Mouse (Mus musculus): Measurements from ENCODE around the gene Chst1.

Gene Chst1

DNA sequence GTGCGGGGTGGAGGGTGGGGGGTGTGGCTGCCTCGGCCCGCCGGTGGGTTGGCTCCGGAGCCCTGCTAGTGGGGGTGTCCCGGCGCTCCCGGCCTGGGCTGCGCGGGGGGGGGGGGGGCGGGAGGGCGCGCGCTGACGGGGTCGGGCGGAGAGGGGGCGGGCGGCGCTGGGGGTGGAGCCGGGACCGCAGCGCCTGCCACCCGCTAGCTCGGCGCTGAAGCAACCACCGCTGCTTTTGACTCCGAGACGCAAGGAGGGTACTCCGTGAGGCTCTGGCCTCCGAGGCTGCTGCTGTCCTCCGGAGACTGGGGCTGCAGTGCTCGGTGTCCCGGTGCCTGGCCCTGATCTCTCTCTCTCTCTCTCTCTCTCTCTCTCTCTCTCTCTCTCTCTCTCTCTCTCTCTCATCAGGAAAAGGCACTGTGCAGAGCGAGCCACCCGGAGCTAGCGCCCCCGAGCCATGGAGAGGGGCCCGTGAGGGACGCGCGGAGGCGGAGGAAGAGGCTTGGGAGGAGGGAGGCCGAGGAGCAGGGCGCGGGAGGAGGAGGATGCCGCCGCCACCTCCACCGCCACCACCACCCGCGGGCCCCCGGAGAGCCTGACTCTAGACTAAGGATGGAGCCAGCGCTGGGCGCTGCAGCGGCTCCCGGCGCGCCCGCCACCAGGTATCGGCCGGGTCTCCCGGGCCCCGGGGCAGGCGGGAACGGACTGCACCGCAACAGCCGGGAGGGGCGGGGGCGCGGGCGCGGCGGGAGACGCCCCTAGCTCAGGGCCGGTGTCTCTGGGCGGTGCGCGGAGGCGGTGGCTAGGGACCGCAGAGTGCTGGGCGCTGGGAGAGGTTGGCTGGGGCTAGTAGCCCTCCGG is at the start of gene Chst1:
TSS of gene Chst1 (plus strand) at position 221 of the 861 bp plus-strand sequence.
- DNase-seq = peak; percentile 36 to 59

DNA sequence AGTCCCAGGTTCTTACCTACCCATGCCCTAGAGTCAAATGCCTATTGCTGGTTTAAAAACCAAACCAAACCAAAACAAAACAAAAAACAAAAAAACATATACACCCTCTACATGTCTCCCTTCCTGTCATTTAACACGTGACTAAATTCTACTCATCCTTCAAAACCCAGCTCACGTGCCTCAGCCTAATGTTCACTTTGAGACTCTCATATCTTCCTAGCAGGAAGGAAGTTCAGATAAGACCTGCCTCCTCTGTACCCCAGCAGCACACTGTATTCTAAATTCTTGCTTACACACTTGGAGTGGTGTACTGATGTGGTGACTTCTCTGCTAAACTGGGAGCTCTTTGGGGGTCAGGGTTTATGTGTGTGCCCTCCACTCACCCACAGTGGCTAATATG is 49.5 kb upstream of the Chst1 start:
- DNase-seq = no peak

DNA sequence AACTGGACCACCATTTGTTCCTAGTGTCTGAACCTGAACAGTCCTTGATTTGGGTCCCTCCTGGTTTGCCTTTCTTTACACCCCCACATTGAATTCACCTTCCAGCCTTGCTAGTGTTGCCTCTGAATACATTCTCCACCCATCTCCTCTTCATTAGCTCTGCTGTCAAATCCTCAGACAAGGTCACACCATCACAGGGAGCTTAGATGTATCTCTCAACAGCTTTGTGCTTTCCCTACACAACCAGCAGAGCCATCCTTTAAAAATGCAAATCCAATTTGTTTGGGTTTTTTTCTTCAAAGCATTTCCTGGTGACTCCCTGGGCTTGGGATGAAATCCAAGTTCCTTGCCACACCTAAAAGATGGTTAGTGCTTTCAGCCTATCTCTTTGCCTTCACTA is 45.0 kb upstream of the Chst1 start:
- DNase-seq = no peak

DNA sequence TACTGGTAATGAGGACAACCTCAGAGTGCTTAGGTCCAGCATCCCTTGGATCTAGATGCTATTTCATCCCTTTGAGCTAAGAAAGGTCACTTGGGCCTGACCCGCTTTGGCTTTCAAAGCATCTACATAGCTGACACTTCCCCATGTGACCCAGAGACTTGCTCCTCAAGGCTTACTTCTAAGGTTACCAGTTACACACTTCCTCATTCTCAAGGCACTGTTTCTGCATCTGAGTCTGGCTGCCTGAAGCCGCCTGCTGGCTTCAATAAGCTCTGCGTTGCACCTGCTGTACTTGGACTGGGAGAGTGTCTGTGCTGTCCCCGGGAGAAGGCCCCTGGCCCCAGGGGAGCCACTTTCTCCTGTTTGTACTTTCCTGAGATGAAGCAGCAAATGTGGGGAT is 36.6 kb upstream of the Chst1 start:
- no peak for DNase-seq

DNA sequence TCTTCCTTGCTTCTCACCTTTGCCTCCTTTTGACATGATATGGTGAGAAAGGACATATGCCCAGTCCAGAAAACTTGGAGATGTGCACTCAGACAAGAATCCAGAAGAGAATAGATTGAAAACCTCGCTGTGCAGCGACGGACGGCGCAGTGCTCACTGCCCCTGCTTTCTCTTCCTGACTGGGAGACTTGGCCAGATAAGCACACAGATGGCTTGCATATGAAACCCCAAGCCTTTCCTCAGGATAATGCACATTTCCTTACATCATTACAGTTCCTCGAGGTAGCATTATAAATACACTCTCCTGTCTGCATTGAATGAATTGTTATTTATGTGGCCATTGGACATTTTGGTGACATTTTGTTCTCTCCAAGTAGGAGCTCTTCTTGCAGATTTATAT is 28.9 kb upstream of the Chst1 start:
- no peak for DNase-seq

DNA sequence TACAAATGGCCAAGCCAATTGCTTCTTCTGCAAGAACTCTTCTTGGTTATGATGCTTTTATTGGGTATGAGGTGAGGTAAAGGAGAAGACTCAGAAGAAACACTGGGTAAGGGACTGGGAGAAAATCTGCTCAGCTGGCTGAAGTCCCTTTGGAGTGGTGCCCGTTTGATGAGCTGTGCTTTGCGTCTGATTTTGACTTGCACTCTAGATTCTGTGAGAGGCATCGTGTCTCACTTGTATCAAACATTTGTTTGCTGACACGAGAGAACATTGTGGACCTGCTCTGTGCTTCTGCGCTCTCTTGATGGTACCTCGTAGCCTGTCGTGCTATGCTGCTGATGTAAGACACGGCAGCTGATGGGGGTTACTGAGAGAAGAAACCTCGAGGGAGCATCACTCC is 21.7 kb upstream of the Chst1 start:
- no peak for DNase-seq

DNA sequence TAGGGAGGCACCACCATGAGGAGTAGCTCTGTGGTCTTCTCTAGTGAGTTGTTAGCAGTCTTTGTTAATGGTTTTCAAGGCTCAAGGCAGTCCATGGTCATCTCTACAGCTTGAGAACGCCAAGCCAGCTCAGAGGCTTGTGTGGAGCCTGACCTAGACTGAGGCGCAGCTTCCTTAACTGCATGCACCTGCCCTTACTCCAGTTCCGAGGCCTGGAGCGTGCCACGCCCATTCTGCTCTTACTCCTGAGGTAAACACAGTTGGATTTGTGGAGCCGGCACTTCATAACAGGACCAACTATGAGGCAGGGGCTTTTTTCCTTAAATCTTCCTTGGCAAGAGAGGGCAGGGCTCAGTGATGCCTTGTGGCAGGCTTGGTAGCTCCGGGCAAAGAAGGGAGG is 18.2 kb upstream of the Chst1 start:
- no peak for DNase-seq

DNA sequence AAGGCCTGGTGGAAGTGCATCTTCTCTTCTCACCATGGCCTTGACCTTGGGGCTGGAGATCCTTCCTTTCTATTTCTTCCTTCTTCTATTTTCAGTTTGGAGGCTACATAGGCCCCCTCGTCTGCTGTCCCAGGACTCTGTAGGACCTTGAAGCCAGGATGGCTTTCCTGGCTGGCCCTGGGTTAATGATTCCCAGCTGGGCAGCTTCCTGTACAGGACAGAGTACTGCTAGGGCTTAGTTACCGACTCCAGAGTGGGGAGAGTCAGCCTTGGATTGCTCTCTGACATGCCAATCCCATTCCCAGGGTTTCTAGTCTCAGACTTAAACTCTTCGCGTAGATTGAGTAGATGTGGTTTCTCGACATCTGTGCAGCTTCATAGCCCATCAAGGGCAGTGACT is 16.9 kb upstream of the Chst1 start:
- peak; percentile 56 to 78 for DNase-seq

- no peak for DNase-seq
Observed at GRCm38 (mm10) chr2:92587806-92588205, 11.7 kb upstream of the Chst1 start.

- DNase-seq = no peak
Observed at GRCm38 (mm10) chr2:92594929-92595730, 4.4 kb upstream of the Chst1 start.

- DNase-seq = peak in 1 of 2 experiments; percentile 26
Observed at GRCm38 (mm10) chr2:92597291-92597690, 2.2 kb upstream of the Chst1 start.

DNA sequence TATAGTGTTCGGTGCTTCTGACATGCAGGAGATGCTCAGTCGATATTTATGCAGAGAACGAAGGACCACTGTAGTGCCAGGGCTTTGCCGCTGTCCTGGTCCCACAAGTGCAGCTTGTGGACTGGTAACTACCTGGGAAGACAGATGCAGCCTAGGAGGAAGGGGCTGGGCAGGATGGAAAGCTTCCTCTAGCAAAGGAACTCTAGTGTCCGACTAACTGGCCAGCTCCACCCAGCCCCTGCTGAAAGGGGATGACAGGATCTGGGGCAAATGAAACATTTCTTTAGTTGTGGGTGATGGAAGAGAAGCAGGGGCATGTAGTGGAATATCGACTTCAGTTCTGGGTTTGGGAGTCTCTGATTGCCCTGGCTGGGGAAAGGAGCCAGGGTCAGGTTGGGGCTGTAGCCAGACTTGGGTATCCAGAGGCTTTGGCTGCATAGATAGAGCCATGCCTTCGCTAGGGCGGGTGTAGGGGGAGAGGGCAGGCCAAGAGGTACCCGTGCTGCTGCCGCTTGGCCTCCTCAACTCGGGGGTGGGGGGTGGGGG is 493 bp upstream of the Chst1 start:
- no peak for DNase-seq

GRCm38 (mm10) chr2:92600348-92600670 is 802 bp downstream of the Chst1 start:
- no peak for DNase-seq

- no peak for DNase-seq
Observed at GRCm38 (mm10) chr2:92601246-92601645, 1.7 kb downstream of the Chst1 start.

DNA sequence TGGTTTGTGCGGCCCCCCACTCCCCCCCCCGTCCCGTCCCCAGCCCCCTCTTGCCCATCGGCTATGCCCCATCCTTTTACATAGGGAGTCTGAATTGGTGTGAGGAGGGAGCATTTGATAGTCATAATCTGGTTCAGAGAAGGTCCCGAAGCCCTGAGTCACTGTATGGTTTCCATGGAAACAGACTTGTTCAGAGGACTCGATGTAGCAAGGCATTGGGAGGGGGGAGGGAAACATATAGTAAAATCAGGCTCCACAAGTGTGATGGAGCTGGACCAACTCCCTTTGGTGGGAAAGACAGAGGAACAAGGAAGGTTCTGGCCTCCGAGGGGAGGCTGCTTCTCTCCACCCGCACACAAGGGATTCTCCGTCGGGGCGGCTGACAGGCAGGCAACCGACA is 2.6 kb downstream of the Chst1 start:
- DNase-seq = no peak

- peak; percentile 16 to 65 for DNase-seq
Observed at GRCm38 (mm10) chr2:92603591-92603990, 4.1 kb downstream of the Chst1 start.

DNA sequence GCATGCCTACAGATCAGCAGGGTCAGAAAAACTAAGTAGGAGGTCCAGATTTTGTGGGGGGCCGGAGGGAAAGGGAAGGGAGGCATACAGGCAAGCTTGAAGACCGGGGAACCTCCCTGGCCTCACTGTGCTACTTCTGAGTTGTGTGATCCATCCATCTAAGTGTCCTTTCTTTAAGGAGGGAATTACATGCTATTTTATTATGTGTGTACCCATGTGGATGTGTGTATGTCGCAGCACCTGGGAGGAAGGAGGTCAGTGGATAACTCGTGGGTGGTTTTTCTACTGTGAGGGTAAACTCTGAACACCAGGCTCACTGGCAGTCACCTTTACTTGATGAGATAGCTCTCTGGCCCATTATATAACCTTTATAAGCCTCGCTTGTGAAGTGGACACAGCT is 5.1 kb downstream of the Chst1 start:
- no peak for DNase-seq

DNA sequence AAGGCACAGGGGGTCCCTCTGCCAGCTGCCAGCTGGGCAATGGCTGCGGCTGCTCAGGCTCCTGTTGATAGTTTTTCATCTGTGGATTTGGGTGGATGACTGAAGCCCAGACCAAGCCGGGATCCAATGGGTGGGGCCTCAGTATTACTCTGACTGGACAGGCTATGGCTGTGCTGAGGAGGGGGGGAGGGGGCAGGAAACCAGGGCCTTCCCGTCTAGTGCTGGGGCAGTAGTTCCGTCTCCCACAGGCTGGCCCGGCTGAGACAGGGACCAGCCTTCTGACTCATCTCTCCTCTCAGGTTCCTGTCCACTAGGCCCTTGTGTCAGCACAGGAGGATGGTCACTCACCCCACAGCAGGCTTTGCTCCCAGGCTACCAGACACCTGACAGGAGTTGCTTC is 6.5 kb downstream of the Chst1 start:
- DNase-seq = peak; percentile 65 to 80

GRCm38 (mm10) chr2:92607153-92607552 is 7.6 kb downstream of the Chst1 start:
- DNase-seq = no peak

- DNase-seq = no peak
Observed at GRCm38 (mm10) chr2:92607592-92607991, 8.1 kb downstream of the Chst1 start.

DNA sequence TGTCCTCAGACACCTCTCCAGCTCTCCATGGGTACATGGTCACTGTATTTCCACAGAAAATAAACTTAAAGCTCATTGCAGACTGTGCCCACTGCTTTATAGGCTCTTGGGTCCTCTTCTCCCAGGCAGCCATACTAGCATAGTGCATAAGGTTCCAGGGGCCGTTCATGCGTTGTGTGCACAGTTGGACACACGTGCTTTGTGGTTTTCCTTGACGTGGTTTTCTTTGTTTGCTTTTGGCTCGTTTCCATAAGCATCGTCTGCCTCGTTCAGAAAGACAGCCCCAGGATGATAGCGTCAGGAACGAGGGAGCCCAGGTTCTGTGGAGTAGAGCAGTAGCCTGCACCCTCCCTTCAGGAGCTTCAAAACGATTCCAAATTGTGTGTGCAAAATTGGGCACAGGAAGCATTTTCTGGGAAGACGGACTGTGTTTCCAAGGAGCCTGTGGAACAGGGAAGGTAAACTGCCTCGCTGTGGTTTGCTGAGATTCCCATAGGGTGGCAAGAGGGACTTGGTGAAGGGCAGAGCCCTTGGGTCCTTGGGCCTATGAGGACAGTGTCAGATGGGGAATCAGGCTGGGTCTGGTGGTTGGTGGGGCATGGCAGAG is 8.6 kb downstream of the Chst1 start:
- DNase-seq = no peak

GRCm38 (mm10) chr2:92608810-92609581 is 9.5 kb downstream of the Chst1 start:
- peak in 1 of 2 experiments; percentile 74 for DNase-seq

Data from kidney, postnatal 25 days (tissue).